Mouse (Mus musculus) urinary bladder, postnatal 10 days (tissue): ENCODE measurements around the gene Mdm4.
"Not testable (repeated sequence)": the region's sequence is repeated elsewhere in the genome, so short reads cannot be mapped to it uniquely, and the experiment has no call there.

Experiments
- DNase-seq: peaks from one replicate; pipeline ENCODE4 v3.0.0; 2022; ENCODE audit warnings: low spot score

The Mdm4 gene

DNA sequence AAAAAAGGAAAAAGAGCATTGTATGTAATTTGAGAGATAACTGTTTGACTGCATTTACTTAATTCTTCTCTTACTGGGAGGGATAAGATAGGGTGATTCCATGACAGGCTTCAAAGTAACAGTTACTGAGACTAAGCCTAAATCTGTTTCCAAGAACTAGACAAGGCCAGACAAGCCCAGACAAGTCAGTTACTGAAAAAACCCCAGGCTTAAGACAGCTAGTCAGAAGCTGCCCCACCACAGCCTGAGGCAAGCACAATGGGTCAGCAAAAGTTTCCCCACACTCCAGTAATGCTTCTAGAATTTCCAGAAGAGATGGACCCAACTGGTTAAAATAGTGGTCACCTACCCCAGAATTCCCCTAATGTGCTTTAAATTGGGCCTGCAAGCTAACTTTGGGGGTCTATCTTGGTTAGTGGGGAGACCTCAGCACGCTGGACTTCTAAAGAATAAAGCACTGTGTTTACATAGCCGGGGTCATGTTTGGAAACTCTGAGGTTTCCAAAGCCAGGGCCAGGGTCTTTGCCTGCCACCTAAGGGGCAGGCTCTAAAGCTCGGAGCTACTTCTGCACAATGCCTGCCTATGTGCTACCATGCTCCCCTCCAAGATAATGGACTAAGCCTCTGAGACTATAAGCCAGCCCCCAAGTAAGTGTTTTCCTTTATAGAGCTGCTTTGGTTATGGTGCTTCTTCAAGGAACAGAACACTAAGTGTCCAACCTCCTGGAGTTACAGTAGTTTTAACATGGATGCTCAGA lies 10.0 kb downstream of the Mdm4 start:
- DNase-seq = no peak

GRCm38 (mm10) chr1:133019312-133019711 lies 11.0 kb downstream of the Mdm4 start:
- DNase-seq = no peak

DNA sequence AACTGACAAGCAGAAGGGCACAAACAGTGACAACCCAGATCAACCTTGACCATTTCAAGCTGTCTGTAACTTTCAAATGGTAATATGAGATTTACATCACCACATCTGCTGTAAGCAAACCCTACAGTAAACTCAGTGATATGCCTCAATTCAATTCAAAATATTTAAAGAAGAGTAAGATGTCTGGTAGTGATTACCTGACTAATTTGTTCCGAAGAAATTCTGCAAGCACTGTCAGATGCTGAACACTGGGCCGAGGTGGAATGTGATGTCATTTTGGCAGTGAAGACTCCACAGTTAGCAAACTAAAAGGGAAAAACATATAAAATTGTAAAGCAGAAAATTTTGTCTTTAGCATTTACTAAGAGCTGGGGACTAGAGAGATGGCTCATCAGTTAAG lies 11.8 kb downstream of the Mdm4 start:
- DNase-seq = no peak

DNA sequence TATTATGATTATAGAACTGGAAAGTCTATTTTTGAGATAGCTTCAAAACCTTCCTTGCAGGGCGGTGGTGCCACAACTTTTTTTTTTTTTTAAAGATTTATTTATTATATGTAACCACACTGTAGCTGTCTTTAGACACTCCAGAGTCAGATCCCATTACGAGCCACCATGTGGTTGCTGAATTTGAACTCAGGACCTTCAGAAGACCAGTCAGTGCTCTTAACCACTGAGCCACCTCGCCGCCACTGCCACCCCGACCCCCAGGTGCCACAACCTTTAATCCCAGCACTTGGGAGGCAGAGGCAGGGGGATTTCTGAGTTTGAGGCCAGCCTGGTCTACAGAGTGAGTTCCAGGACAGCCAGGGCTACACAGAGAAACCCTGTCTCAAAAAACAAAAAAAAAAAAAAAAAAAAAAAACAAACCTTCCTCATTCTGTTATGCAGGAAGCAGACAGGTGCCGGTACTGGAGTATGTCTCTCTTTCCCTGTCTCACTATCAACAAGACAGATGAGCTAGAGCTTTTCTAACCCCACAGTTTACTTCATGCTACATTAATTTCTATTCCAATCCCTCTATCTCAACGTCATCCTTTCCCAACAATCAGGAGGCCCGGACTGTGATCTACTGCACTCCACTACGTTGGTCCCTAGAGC lies 13.5 kb downstream of the Mdm4 start:
- no peak for DNase-seq

DNA sequence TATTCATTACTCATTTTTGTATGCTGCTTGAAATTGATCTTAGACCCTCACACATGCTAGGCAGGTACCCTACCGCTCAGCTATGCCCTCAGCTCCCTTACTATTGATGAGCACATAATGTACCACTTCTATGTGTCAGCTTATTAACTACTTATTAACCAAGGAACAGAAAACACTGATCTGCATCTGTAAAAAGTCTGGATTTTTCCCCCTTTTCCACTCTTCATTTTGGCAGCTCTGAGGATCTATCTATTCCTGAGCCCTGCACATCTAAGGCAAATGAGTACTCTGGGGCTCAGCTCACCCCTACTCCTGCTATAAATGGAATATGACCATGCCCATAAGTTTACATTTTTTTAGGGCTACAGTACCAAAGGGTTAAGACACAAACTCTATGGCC lies 16.2 kb downstream of the Mdm4 start:
- no peak for DNase-seq

DNA sequence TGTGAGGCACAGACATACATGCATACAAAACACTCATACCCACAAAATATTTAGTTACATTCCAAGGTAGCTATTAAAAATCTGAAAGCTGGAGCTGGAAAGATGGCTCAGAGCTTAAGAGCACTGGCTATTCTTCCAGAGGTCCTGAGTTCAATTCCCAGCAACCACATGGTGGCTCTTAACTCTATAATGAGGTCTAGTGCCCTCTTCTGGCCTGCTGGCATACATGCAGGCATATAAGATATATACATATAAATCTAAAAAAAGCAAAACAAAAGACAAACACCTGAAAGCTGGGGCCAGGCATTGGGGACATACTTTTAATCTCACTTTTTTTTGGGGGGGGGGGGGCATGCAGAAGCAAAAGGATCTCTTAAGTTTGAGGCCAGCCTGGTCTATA lies 17.0 kb downstream of the Mdm4 start:
- no peak for DNase-seq

GRCm38 (mm10) chr1:133011955-133012841 lies 18.2 kb downstream of the Mdm4 start:
- DNase-seq = no peak

GRCm38 (mm10) chr1:133006571-133006970 lies 23.8 kb downstream of the Mdm4 start:
- DNase-seq = no peak

DNA sequence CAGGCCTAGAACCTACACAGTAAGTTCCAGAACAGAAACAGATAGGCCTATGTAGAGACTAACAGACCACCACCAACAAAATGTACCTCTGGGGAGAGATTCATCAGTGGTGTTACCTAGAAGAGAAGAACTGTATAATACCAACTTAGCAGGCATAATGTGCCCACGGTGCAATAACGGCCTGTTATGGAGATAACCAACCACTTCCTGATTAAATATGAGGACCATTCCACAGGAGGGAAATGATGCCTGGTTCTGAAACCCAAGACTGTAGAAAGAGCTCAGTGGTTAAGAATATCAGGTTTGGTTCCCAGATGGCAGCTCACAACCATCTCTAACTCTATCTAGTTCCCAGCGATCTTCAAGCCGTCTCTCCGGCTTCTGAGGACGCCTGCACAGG lies 30.0 kb downstream of the Mdm4 start:
- no peak for DNase-seq

GRCm38 (mm10) chr1:132991580-132991979 lies 38.8 kb downstream of the Mdm4 start:
- DNase-seq = no peak

GRCm38 (mm10) chr1:132990733-132991132 lies 39.6 kb downstream of the Mdm4 start:
- DNase-seq = no peak

DNA sequence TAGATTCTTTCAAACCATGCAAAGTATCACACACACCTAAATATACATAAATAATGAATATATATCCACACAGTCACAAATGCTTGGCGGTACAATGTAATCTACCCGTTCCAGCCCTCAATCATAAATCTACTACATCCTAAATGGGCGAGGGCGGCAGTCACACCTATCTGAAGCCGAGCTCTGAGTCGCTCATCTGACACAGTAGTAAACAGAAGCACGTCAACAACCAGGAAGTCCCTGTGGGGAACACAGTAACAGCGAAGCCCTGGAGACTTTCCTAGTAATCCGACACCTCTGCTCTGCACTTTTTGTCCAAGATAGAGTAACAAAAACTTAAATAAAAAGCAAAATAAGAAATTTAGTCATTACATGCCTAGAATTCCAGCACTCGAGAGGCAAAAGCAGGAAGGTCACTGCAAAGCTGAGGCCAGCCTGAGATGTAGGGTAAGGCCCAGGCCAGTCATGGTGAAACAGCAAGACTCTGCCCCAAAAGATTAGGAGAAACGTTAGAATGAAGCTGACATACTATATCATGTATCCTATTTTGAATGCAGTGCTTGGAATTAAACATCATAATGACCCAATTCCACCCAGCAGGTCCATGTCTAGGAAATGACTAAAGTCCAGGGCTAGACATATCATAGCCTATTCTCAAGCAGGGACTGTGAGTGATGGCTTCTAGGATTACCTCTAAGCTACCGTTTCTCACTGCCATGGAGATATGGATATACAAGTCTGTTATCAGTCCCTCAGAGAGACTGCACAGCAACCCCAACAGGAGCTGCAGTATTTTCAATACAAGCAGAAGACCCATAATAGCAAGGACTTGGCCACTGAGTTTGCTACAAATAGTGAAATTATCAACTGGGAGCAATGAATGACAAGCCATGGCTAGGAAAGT lies 41.6 kb downstream of the Mdm4 start:
- DNase-seq = not testable (repeated sequence)

DNA sequence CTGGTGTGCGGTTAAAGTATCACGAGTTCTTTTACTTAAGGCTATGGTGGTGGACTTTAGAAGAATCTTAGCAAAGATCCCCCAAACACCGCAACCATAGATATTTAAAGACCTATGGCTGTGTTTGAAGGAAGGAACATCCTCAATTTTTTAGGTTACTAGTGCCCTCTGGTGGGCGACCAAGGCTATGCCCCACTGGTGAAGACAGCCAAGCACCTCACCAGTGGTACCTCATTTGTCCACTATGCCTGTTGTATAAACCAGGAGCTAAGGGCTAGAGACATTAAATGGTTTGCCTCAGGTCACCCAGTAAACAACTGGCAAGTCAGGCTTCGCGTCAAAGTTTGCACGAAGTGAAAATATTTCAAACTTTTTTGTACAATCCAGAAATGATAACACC lies 47.6 kb downstream of the Mdm4 start:
- DNase-seq = no peak

DNA sequence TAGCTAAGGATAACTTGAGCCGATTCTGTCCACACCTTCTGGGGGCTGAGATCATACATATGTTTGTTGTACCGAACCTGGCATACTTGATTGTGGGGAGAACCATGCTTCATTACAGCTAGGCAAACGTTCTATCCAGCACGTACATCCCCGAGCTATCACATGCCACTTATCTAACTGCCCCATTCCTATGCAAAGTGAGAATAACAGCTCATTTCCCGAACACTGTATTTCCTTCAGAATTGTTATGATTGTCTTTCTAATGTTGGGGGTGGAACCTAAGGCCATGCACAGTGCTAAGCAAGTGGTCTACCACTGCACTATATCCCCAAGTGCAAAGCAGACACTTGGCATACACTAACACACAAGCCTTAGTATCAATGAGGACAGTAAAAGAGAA lies 49.1 kb downstream of the Mdm4 start:
- DNase-seq = no peak

DNA sequence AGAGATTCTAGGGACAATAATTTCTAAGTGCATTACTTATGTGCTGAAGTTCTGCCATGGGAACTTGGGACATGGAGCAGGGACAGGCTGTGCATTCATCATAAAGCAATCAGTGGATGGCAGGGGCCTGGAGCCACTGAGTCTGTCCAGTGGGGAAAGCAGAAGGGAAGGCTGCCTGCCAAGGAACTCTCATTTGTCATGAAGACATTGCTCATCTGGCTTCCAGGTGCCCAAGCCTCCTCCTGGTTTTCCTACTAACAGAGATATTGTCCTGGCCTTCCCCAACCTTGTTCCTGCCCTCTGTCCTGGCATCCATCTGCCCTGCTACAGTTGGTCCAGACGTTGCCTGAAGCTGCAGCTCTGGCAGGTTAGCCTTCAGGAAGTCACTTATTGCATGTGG lies 53.0 kb downstream of the Mdm4 start:
- DNase-seq = no peak

GRCm38 (mm10) chr1:132968659-132969058 lies 61.7 kb downstream of the Mdm4 start:
- DNase-seq = no peak

GRCm38 (mm10) chr1:132964691-132965090 lies 65.7 kb downstream of the Mdm4 start:
- DNase-seq = no peak

DNA sequence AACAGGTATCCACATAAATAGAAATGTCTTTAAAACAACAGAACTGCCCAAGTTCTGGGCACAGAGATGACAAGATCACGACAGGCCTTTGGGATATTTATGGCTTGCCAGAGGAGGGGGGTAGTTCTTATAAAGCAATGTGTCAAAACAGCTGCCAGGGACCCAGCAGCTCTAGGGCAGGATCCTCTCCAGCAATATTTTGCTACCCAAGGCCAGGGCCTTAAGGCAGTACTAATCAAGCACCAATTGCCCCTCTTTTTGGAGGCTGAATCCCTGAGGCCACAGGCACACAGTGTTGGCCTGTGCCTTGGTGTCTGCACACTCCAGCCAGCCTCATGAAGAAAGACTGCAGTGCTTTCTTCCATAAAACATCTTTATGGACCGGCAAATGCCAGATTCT lies 66.3 kb downstream of the Mdm4 start:
- DNase-seq = no peak

- no peak for DNase-seq
Observed at GRCm38 (mm10) chr1:132961751-132962150, 68.6 kb downstream of the Mdm4 start.

GRCm38 (mm10) chr1:132956809-132957208 lies 73.6 kb downstream of the Mdm4 start:
- DNase-seq = no peak

GRCm38 (mm10) chr1:132947811-132948210 lies 82.5 kb downstream of the Mdm4 start:
- DNase-seq = no peak

DNA sequence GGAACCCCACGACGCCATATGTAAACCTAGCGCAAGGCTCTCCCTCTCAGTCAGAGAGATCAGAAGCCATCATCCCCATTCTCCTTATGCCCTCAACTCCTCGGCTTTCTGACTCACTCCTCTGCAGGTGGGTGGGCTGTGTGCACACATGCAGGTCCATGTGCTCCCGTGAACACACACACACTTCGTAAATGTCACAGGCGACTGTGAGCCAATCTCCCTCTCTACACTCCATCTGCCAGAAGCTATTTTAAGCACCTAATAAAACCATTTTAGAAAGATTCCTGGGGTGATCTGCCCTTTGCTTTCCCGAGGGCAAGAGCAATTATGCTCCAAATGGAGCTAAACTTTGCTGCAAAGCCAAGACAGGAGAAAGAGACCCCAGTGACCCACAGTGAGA lies 84.5 kb downstream of the Mdm4 start:
- DNase-seq = no peak
